ENCODE assay signal across 8 mouse cellular contexts in genomic region chr1:136345454-136346372, GRCm38 (mm10). TPM values are rescaled to one million over a fixed set of nuclear protein-coding genes. Genes with fewer than 3 reads are reported as not detected.
DNase-seq lines count a peak whose midpoint lies in the region; ATAC-seq lines count a peak whose summit lies in the region.

TSS of gene Camsap2 (minus strand) at chr1:136346104.

- DNase-seq in adrenal gland, adult 18-20 months (ENCODE audit: low spot score in 2 of 2), result peak; percentile 97
- DNase-seq in embryo, embryonic 10.5 days (ENCODE audit: low spot score), result peak; percentile 95
- peak; percentile 93 for DNase-seq in gastrocnemius, postnatal 14 days
- peak; percentile 95 for DNase-seq in intestine, embryonic 14.5 days (ENCODE audit: low spot score)
- DNase-seq in left cerebral cortex, postnatal 14 days (ENCODE audit: low spot score in 2 of 2), result peak; percentile 93 to 97
- peak; percentile 93 for DNase-seq in right cerebral cortex, postnatal 14 days
- DNase-seq in urinary bladder, postnatal 25 days (ENCODE audit: low spot score), result peak; percentile 94

- H3K27me3 ChIP-seq in intestine, embryonic 14.5 days (replicated peaks; ENCODE audit: control insufficient read depth, insufficient read depth, low read length), result no peaks in the 10 kb centered on the region

- H3K4me3 ChIP-seq in intestine, embryonic 14.5 days (ENCODE audit: low read depth, low read length), result peak within 1 kb of the TSS; percentile 55

- no peaks in the 10 kb centered on the region for H3K9me3 ChIP-seq in intestine, embryonic 14.5 days (ENCODE audit: control insufficient read depth, low read length)

- intact Hi-C loops in gastrocnemius, postnatal 14 days (cut with DNase I; ENCODE audit: low total_unique reads), result loop anchor here (5.0 kb wide), 1 partner anchor 77 kb away; no protein-coding TSS in a partner anchor
- intact Hi-C loops in left cerebral cortex, postnatal 14 days (cut with DNase I), result loop anchor here (2.0 to 5.0 kb wide), 2 partner anchors 69 to 112 kb away; partner anchors contain the start of gene Ddx59

- peak; percentile 96 for ATAC-seq in intestine, embryonic 14.5 days (replicated peaks; ENCODE audit: low FRiP score, low TSS enrichment, low read depth)
- ATAC-seq in megakaryocyte-erythroid progenitor cell, adult 5-6 weeks (replicated peaks; ENCODE audit: low FRiP score, low TSS enrichment, poor library complexity, severe bottlenecking), result peak; percentile 70

- H3K9ac ChIP-seq in intestine, embryonic 14.5 days (ENCODE audit: low read length), result peak within 1 kb of the TSS; percentile 77

- WGBS in intestine, embryonic 14.5 days, result under 1% methylated on average over 113 of the region's 121 CpGs

- 0 out of 2 replicates have a peak, but pooled peaks cover under 1% of the 10 kb centered on the region for H3K36me3 ChIP-seq in intestine, embryonic 14.5 days (ENCODE audit: control insufficient read depth, insufficient read depth, low read length)

- H3K4me1 ChIP-seq in intestine, embryonic 14.5 days (replicated peaks; ENCODE audit: control insufficient read depth, insufficient read depth, low read length), result peaks cover 29% of the 10 kb centered on the region

- peak within 1 kb of the TSS; percentile 86 for H3K27ac ChIP-seq in intestine, embryonic 14.5 days (ENCODE audit: low read depth)

- H3K4me2 ChIP-seq in intestine, embryonic 14.5 days (ENCODE audit: low read length), result peak within 1 kb of the TSS; percentile 60

RNA-seq across cellular contexts. Expression of gene Camsap2, which starts in this region (rescaled TPM):
- 10 to 100 TPM; 42.3 to 42.6 TPM for total RNA-seq in adrenal gland, adult 18-20 months (2021)
- total RNA-seq in gastrocnemius, postnatal 14 days (2021), result 10 to 100 TPM; 14.7 to 15.8 TPM
- 14.2 and 16.2 TPM in 2 replicates for polyA plus RNA-seq in intestine, embryonic 14.5 days (2014; fragmentation: Nextera tagmentation; extraction: Ambion mirVana)
- 100 to 1,000 TPM; 134 to 139 TPM for total RNA-seq in left cerebral cortex, postnatal 14 days (2021)
- 39.3 and 45.6 TPM in 2 replicates for total RNA-seq in megakaryocyte-erythroid progenitor cell, adult 5-6 weeks (2014; fragmentation: Nextera tagmentation)
- 56.3 and 64.4 TPM in 2 replicates for total RNA-seq in megakaryocyte-erythroid progenitor cell, adult 5-6 weeks (2017)

Comparison
In these comparisons a context has a peak if more than half of its experiments do, and no peak if none do; other contexts are left out.
1. Peak in every context shown above with its lines: DNase-seq, ATAC-seq, H3K4me3 ChIP-seq and H3K27ac ChIP-seq.